Mouse (Mus musculus) small intestine, adult 2 months (tissue): Measurements from ENCODE around the gene Lrrc74a. TPM values are rescaled to one million over a fixed set of nuclear protein-coding genes. Genes with fewer than 3 reads are reported as not detected.

Source experiments
- H3K27ac ChIP-seq: fragments of 200-500 bp; 2 replicates; pipeline ENCODE4 v1.5.1; 2012; ENCODE audit warnings: low read depth, low read length, control low read depth, inconsistent platforms; ENCODE audit not compliant: insufficient read depth
- H3K27me3 ChIP-seq: fragments of 200-500 bp; 2 replicates; pipeline ENCODE4 v1.6.1; 2012; ENCODE audit warnings: mild to moderate bottlenecking, moderate library complexity, low read length, inconsistent platforms; ENCODE audit not compliant: control insufficient read depth, insufficient read depth
- H3K36me3 ChIP-seq: fragments of 200-500 bp; 2 replicates; pipeline ENCODE4 v1.6.1; 2012; ENCODE audit warnings: mild to moderate bottlenecking, low read length, control low read depth, inconsistent platforms; ENCODE audit not compliant: control insufficient read depth, insufficient read depth
- H3K4me1 ChIP-seq: fragments of 200-500 bp; 2 replicates; pipeline ENCODE4 v1.6.1; 2012; ENCODE audit warnings: low read length, inconsistent platforms, mixed read lengths; ENCODE audit not compliant: control insufficient read depth, insufficient read depth, insufficient read length
- H3K4me3 ChIP-seq: fragments of 200-500 bp; 2 replicates; pipeline ENCODE4 v1.5.1; 2012; ENCODE audit warnings: low read depth, mild to moderate bottlenecking, control low read depth, inconsistent platforms, low read length, moderate library complexity
- CTCF ChIP-seq: fragments of 200-500 bp; IDR thresholded peaks from 2 replicates; pipeline ENCODE4 v1.5.1; 2012; ENCODE audit warnings: low read depth, mild to moderate bottlenecking, control low read depth, inconsistent platforms, low read length, moderate library complexity, mixed read lengths; ENCODE audit not compliant: insufficient replicate concordance, insufficient read length; ENCODE audit errors: extremely low read depth
- POLR2A ChIP-seq: fragments of 200-500 bp; IDR thresholded peaks from 2 replicates; pipeline ENCODE4 v1.6.1; 2012; ENCODE audit warnings: low read depth, mild to moderate bottlenecking, control low read depth, inconsistent platforms, low read length, moderate library complexity
- WGBS: fragments of 180-500 bp; shearing (Covaris S2); methylation state at CpG from one replicate; pipeline ENCODE4 v1.1.7; 2018; 5-methylcytosine and 5-hydroxymethylcytosine counted together
- polyA plus RNA-seq: library from polyadenylated mRNA; depleted of rRNA; stranded (reverse); fragments of >200 nt; gene quantifications from 2 replicates; pipeline ENCODE4 v1.2.3, GENCODE M21; 2012

Gene Lrrc74a
- polyA plus RNA-seq, 1 experiment, result not detected

GRCm38 (mm10) chr12:86690700-86691485 lies 43.3 kb upstream of the Lrrc74a start:
- peaks cover 5% of the 10 kb centered on the region; the same call in 1 of the 2 replicates for H3K4me1 ChIP-seq
- no peak for TF ChIP-seq CTCF
- no peak for TF ChIP-seq POLR2A
- H3K36me3 ChIP-seq, result no peaks in the 10 kb centered on the region
- 81% methylated on average over 12 of the region's 12 CpGs for WGBS
- no peak overlapping the region for H3K27ac ChIP-seq
- no peak overlapping the region for H3K4me3 ChIP-seq
- H3K27me3 ChIP-seq, result no peaks in the 10 kb centered on the region

GRCm38 (mm10) chr12:86692471-86693356 lies 41.5 kb upstream of the Lrrc74a start:
- peaks cover 5% of the 10 kb centered on the region; the same call in 1 of the 2 replicates for H3K4me1 ChIP-seq
- no peaks in the 10 kb centered on the region for H3K36me3 ChIP-seq
- no peaks in the 10 kb centered on the region for H3K27me3 ChIP-seq
- TF ChIP-seq POLR2A (no peak), CTCF (no peak)
- H3K27ac ChIP-seq, result no peak overlapping the region
- 32% methylated on average over 5 of the region's 5 CpGs for WGBS
- H3K4me3 ChIP-seq, result no peak overlapping the region

GRCm38 (mm10) chr12:86693389-86693788 lies 40.8 kb upstream of the Lrrc74a start:
- Histone ChIP-seq H3K27me3 (no peaks in the 10 kb centered on the region), H3K4me1 (peaks cover 5% of the 10 kb centered on the region; the same call in 1 of the 2 replicates), H3K36me3 (no peaks in the 10 kb centered on the region), H3K4me3 (no peak overlapping the region), H3K27ac (no peak overlapping the region)
- no peak for TF ChIP-seq CTCF

- 79% methylated on average over 1 of the region's 1 CpGs for WGBS
- H3K4me1 ChIP-seq, result peaks cover 5% of the 10 kb centered on the region; the same call in 1 of the 2 replicates
- no peak overlapping the region for H3K4me3 ChIP-seq
- H3K36me3 ChIP-seq, result no peaks in the 10 kb centered on the region
- H3K27me3 ChIP-seq, result no peaks in the 10 kb centered on the region
- TF ChIP-seq POLR2A (no peak), CTCF (no peak)
- no peak overlapping the region for H3K27ac ChIP-seq
Observed at GRCm38 (mm10) chr12:86694441-86694840, 39.7 kb upstream of the Lrrc74a start.

GRCm38 (mm10) chr12:86697996-86698395 lies 36.2 kb upstream of the Lrrc74a start:
- no peak overlapping the region for H3K4me3 ChIP-seq
- H3K4me1 ChIP-seq, result peaks cover under 1% of the 10 kb centered on the region; the same call in 1 of the 2 replicates
- TF ChIP-seq POLR2A (no peak), CTCF (no peak)
- no peak overlapping the region for H3K27ac ChIP-seq
- H3K27me3 ChIP-seq, result no peaks in the 10 kb centered on the region
- no peaks in the 10 kb centered on the region for H3K36me3 ChIP-seq
- WGBS, result 62% methylated on average over 2 of the region's 2 CpGs

- no peaks in the 10 kb centered on the region for H3K4me1 ChIP-seq
- no peak overlapping the region for H3K27ac ChIP-seq
- no peaks in the 10 kb centered on the region for H3K27me3 ChIP-seq
- TF ChIP-seq POLR2A, result no peak
- no peak for TF ChIP-seq CTCF
- H3K4me3 ChIP-seq, result no peak overlapping the region
- no peaks in the 10 kb centered on the region for H3K36me3 ChIP-seq
Observed at GRCm38 (mm10) chr12:86698537-86698936, 35.6 kb upstream of the Lrrc74a start.
